ENCODE assay signal across 8 mouse cellular contexts in genomic region chrX:7318551-7319025, GRCm38 (mm10). TPM values are rescaled to one million over a fixed set of nuclear protein-coding genes. Genes with fewer than 3 reads are reported as not detected.
DNase-seq lines count a peak whose midpoint lies in the region; ATAC-seq and TF ChIP-seq lines count a peak whose summit lies in the region.

No protein-coding gene starts in this region.

- no peaks in the 10 kb centered on the region; the same call in 1 of the 2 replicates for H3K4me1 ChIP-seq in testis, adult 2 months (ENCODE audit: control insufficient read depth, insufficient read depth, low read length)
- H3K4me1 ChIP-seq in hindbrain, embryonic 15.5 days (replicated peaks): 0 out of 2 replicates have a peak, but pooled peaks cover 3% of the 10 kb centered on the region
- no peaks in the 10 kb centered on the region for H3K4me1 ChIP-seq in liver, embryonic 12.5 days

- H3K4me2 ChIP-seq in hindbrain, embryonic 15.5 days: peak overlapping the region; percentile 58
- H3K4me2 ChIP-seq in liver, embryonic 12.5 days: peak overlapping the region; percentile 80

- peak; percentile 20 for DNase-seq in adrenal gland, postnatal 25 days
- DNase-seq in adrenal gland, adult 2 months: no peak
- no peak for DNase-seq in testis, postnatal 14 days (ENCODE audit: low spot score)
- no peak for DNase-seq in frontal cortex, postnatal 36 days (ENCODE audit: low spot score in 2 of 2)

- H3K36me3 ChIP-seq in testis, adult 2 months (ENCODE audit: control insufficient read depth, insufficient read depth, low read length): no peaks in the 10 kb centered on the region
- H3K36me3 ChIP-seq in hindbrain, embryonic 15.5 days: no peaks in the 10 kb centered on the region
- no peaks in the 10 kb centered on the region for H3K36me3 ChIP-seq in liver, embryonic 12.5 days

- H3K27ac ChIP-seq in testis, adult 2 months (ENCODE audit: control insufficient read depth, insufficient read depth, low read depth, low read length): peak overlapping the region; percentile 40
- peak overlapping the region; percentile 93 for H3K27ac ChIP-seq in hindbrain, embryonic 15.5 days (replicated peaks)
- H3K27ac ChIP-seq in liver, embryonic 12.5 days: peak overlapping the region; percentile 80

- 21% methylated on average over 37 of the region's 37 CpGs for WGBS in hindbrain, embryonic 15.5 days
- WGBS in liver, embryonic 12.5 days (ENCODE audit: insufficient replicate concordance): 9% methylated on average over 37 of the region's 37 CpGs

- ATAC-seq in hindbrain, embryonic 15.5 days (ENCODE audit: low FRiP score, low read depth): peak; percentile 79
- ATAC-seq in liver, embryonic 12.5 days: peak; percentile 68
- ATAC-seq in neutrophil, adult 5-6 weeks (ENCODE audit: extremely low read depth, insufficient number of reproducible peaks, low FRiP score, poor library complexity, severe bottlenecking): 0 out of 2 replicates have a peak, but pooled peaks have one; percentile 21

- no peak for TF ChIP-seq POLR2A in testis, adult 2 months (IDR thresholded peaks at IDR 0.05; ENCODE audit: control insufficient read depth, low read depth, low read length)

- H3K27me3 ChIP-seq in testis, adult 2 months (ENCODE audit: control insufficient read depth, insufficient read depth, low read length): no peaks in the 10 kb centered on the region
- H3K27me3 ChIP-seq in hindbrain, embryonic 15.5 days: no peaks in the 10 kb centered on the region
- no peaks in the 10 kb centered on the region for H3K27me3 ChIP-seq in liver, embryonic 12.5 days (replicated peaks)

- H3K9ac ChIP-seq in hindbrain, embryonic 15.5 days: peak overlapping the region; percentile 60
- peak overlapping the region; percentile 76 for H3K9ac ChIP-seq in liver, embryonic 12.5 days

- H3K9me3 ChIP-seq in hindbrain, embryonic 15.5 days: no peaks in the 10 kb centered on the region
- H3K9me3 ChIP-seq in liver, embryonic 12.5 days (replicated peaks): no peaks in the 10 kb centered on the region

- peak overlapping the region; percentile 79 for H3K4me3 ChIP-seq in testis, adult 2 months (ENCODE audit: control insufficient read depth, low read depth, low read length)
- peak overlapping the region; percentile 61 for H3K4me3 ChIP-seq in hindbrain, embryonic 15.5 days
- peak overlapping the region; percentile 70 for H3K4me3 ChIP-seq in liver, embryonic 12.5 days

- TF ChIP-seq CTCF in testis, adult 2 months (IDR thresholded peaks at IDR 0.05; ENCODE audit: control insufficient read depth, insufficient read depth, insufficient replicate concordance, low read depth, low read length): no peak

RNA-seq across cellular contexts. Expression of gene Clcn5, which starts 0.6 kb away (rescaled TPM):
- 28.5 and 29.7 TPM in 2 replicates for total RNA-seq in adrenal gland, postnatal 25 days (2021)
- total RNA-seq in adrenal gland, adult 2 months (2021): 10 to 100 TPM; 26.7 to 29.8 TPM
- 3.2 and 3.4 TPM in 2 replicates for polyA plus RNA-seq in adrenal gland, adult 2 months (2012; rRNA removed)
- polyA plus RNA-seq in testis, adult 2 months (2012; rRNA removed): 1.5 and 2.4 TPM in 2 replicates
- polyA plus RNA-seq in hindbrain, embryonic 15.5 days (2015; fragmentation: Nextera tagmentation; extraction: Ambion mirVana): 7.6 and 9.0 TPM in 2 replicates
- polyA plus RNA-seq in liver, embryonic 12.5 days (2016; fragmentation: Nextera tagmentation; extraction: Ambion mirVana): 5.3 and 5.9 TPM in 2 replicates
- 7.0 and 7.9 TPM in 2 replicates for total RNA-seq in neutrophil, adult 5-6 weeks (2017)

RNA-seq across cellular contexts. Expression of gene Usp27x, which starts 57.0 kb away (rescaled TPM):
- 20.9 and 26.4 TPM in 2 replicates for total RNA-seq in adrenal gland, postnatal 25 days (2021)
- 10 to 100 TPM; 17.8 to 18.7 TPM for total RNA-seq in adrenal gland, adult 2 months (2021)
- 10.2 and 12.1 TPM in 2 replicates for polyA plus RNA-seq in adrenal gland, adult 2 months (2012; rRNA removed)
- polyA plus RNA-seq in testis, adult 2 months (2012; rRNA removed): 2.0 and 2.6 TPM in 2 replicates
- 2.1 and 2.7 TPM in 2 replicates for polyA plus RNA-seq in hindbrain, embryonic 15.5 days (2015; fragmentation: Nextera tagmentation; extraction: Ambion mirVana)
- polyA plus RNA-seq in liver, embryonic 12.5 days (2016; fragmentation: Nextera tagmentation; extraction: Ambion mirVana): 0.30 TPM in 2 replicates
- total RNA-seq in neutrophil, adult 5-6 weeks (2017): 0.12 and 0.25 TPM in 2 replicates

Comparison
In these comparisons a context has a peak if more than half of its experiments do, and no peak if none do; other contexts are left out.
1. H3K27ac ChIP-seq: peak in every context shown above with its lines; median percentile 93 in hindbrain, embryonic 15.5 days; 80 in liver, embryonic 12.5 days; 40 in testis, adult 2 months.
2. ATAC-seq: peak in every context shown above with its lines; median percentile 79 in hindbrain, embryonic 15.5 days; 68 in liver, embryonic 12.5 days; 21 in neutrophil, adult 5-6 weeks.